Mouse (Mus musculus) liver (tissue): ENCODE measurements around the gene Utp20.
"Not testable (repeated sequence)": the region's sequence is repeated elsewhere in the genome, so short reads cannot be mapped to it uniquely, and the experiment has no call there.

Source experiments
- DNase-seq: peaks from one replicate; pipeline ENCODE4 v3.0.0-alpha.2; 2020; ENCODE audit warnings: mixed read lengths

The Utp20 gene

GRCm38 (mm10) chr10:88783135-88783534, 43.5 kb downstream of the Utp20 start:
- DNase-seq: not testable (repeated sequence)

GRCm38 (mm10) chr10:88780716-88781115, 45.9 kb downstream of the Utp20 start:
- DNase-seq: no peak

GRCm38 (mm10) chr10:88776206-88776605, 50.4 kb downstream of the Utp20 start:
- no peak for DNase-seq

- DNase-seq: not testable (repeated sequence)
Observed at GRCm38 (mm10) chr10:88772965-88773364, 53.6 kb downstream of the Utp20 start.

- no peak for DNase-seq
Observed at GRCm38 (mm10) chr10:88769676-88770075, 56.9 kb downstream of the Utp20 start.

GRCm38 (mm10) chr10:88768961-88769360, 57.6 kb downstream of the Utp20 start:
- DNase-seq: no peak

- no peak for DNase-seq
Observed at GRCm38 (mm10) chr10:88765431-88766142, 61.0 kb downstream of the Utp20 start.

GRCm38 (mm10) chr10:88761524-88762212, 64.9 kb downstream of the Utp20 start:
- DNase-seq: no peak

GRCm38 (mm10) chr10:88741426-88741825, 85.2 kb downstream of the Utp20 start:
- no peak for DNase-seq

- DNase-seq: no peak
Observed at GRCm38 (mm10) chr10:88740781-88741180, 85.8 kb downstream of the Utp20 start.

- DNase-seq: no peak
Observed at GRCm38 (mm10) chr10:88739818-88740217, 86.8 kb downstream of the Utp20 start.

GRCm38 (mm10) chr10:88739074-88739473, 87.5 kb downstream of the Utp20 start:
- DNase-seq: not testable (repeated sequence)

- DNase-seq: peak; percentile 23
Observed at GRCm38 (mm10) chr10:88732309-88732622, 94.3 kb downstream of the Utp20 start.

- DNase-seq: no peak
Observed at GRCm38 (mm10) chr10:88731496-88732308, 94.9 kb downstream of the Utp20 start.

GRCm38 (mm10) chr10:88730571-88731495, 95.8 kb downstream of the Utp20 start, which contains the start of gene Arl1:
Gene Arl1 (plus strand): TSS chr10:88730858.
- peak; percentile 90 for DNase-seq

GRCm38 (mm10) chr10:88728166-88728565, 98.4 kb downstream of the Utp20 start:
- DNase-seq: no peak

GRCm38 (mm10) chr10:88727128-88727527, 99.5 kb downstream of the Utp20 start:
- peak; percentile 33 for DNase-seq

GRCm38 (mm10) chr10:88725343-88725742, 101.3 kb downstream of the Utp20 start:
- DNase-seq: no peak

- DNase-seq: no peak
Observed at GRCm38 (mm10) chr10:88719618-88720017, 107.0 kb downstream of the Utp20 start.

GRCm38 (mm10) chr10:88717756-88718025, 108.9 kb downstream of the Utp20 start:
- no peak for DNase-seq

GRCm38 (mm10) chr10:88716986-88717755, 109.4 kb downstream of the Utp20 start:
- DNase-seq: no peak

GRCm38 (mm10) chr10:88715621-88716020, 111.0 kb downstream of the Utp20 start:
- DNase-seq: no peak
